Mouse (Mus musculus) hindbrain, embryonic 11.5 days (tissue): ENCODE data around the gene Gm10722. TPM values are rescaled to one million over a fixed set of nuclear protein-coding genes. Genes with fewer than 3 reads are reported as not detected.
"Not testable (repeated sequence)": the region's sequence is repeated elsewhere in the genome, so short reads cannot be mapped to it uniquely, and the experiment has no call there.

ENCODE experiments used
- ATAC-seq: fragments of 200-750 bp; cut with Nextera tagmentation; 2 replicates; pipeline ENCODE4 v1.8.0; 2017; ENCODE audit warnings: mild to moderate bottlenecking, moderate TSS enrichment, moderate library complexity; ENCODE audit not compliant: low FRiP score
- DNase-seq: peaks from one replicate; pipeline ENCODE4 v3.0.0-alpha.2; 2015; ENCODE audit warnings: low spot score
- H3K27ac ChIP-seq: fragments of 300-500 bp; sonication (generic); 2 replicates; pipeline ENCODE4 v1.5.1; 2014; ENCODE audit warnings: mild to moderate bottlenecking, low read depth, low read length
- H3K27me3 ChIP-seq: fragments of 300-500 bp; sonication (generic); 2 replicates; pipeline ENCODE4 v1.6.1; 2014; ENCODE audit warnings: mild to moderate bottlenecking, low read length, moderate library complexity, mixed read lengths; ENCODE audit not compliant: control insufficient read depth, insufficient read depth
- H3K36me3 ChIP-seq: fragments of 300-500 bp; sonication (generic); 2 replicates; pipeline ENCODE4 v1.6.1; 2014; ENCODE audit warnings: mild to moderate bottlenecking, low read length, moderate library complexity, mixed read lengths; ENCODE audit not compliant: control insufficient read depth, insufficient read depth
- H3K4me1 ChIP-seq: fragments of 300-500 bp; sonication (generic); replicated peaks from 2 replicates; pipeline ENCODE4 v1.6.1; 2014; ENCODE audit warnings: low read length, mixed read lengths; ENCODE audit not compliant: control insufficient read depth, insufficient read depth
- H3K4me2 ChIP-seq: fragments of 300-500 bp; sonication (generic); replicated peaks from 2 replicates; pipeline ENCODE4 v1.6.1; 2014; ENCODE audit warnings: mild to moderate bottlenecking, low read depth, low read length
- H3K4me3 ChIP-seq: fragments of 300-500 bp; sonication (generic); 2 replicates; pipeline ENCODE4 v1.5.1; 2014; ENCODE audit warnings: low read depth, low read length
- H3K9ac ChIP-seq: fragments of 300-500 bp; sonication (generic); 2 replicates; pipeline ENCODE4 v1.6.1; 2014; ENCODE audit warnings: low read depth, low read length
- H3K9me3 ChIP-seq: fragments of 300-500 bp; sonication (generic); 2 replicates; pipeline ENCODE4 v1.6.1; 2016; ENCODE audit warnings: low read length; ENCODE audit not compliant: control insufficient read depth
- WGBS: fragments of 180-500 bp; shearing (Covaris S2); extraction: QIAGEN DNeasy Blood & Tissue Kit; methylation state at CpG from one replicate; pipeline ENCODE4 v1.1.7; 2014; 5-methylcytosine and 5-hydroxymethylcytosine counted together
- polyA plus RNA-seq: library from polyadenylated mRNA; unstranded; fragments of >200 nt; fragmentation: Nextera tagmentation; extraction: Ambion mirVana; gene quantifications from 2 replicates; pipeline ENCODE4 v1.2.1, GENCODE M21; 2014

The Gm10722 gene
- polyA plus RNA-seq, 1 experiment from 2014 or later: not detected

- not testable (repeated sequence) for H3K9me3 ChIP-seq, H3K36me3 ChIP-seq, H3K4me2 ChIP-seq, H3K9ac ChIP-seq, H3K4me3 ChIP-seq, H3K27me3 ChIP-seq, H3K27ac ChIP-seq, H3K4me1 ChIP-seq
- ATAC-seq: peak; percentile 52; the same call in 1 of the 2 replicates
- WGBS: 64% methylated on average over 2 of the region's 10 CpGs
- DNase-seq: peak; percentile 96
Measured at GRCm38 (mm10) chr9:3030677-3031318, 30.1 kb downstream of the Gm10722 start.

- no CpG with 5 or more reads among the region's 8 CpGs for WGBS
- ATAC-seq, H3K27me3 ChIP-seq, H3K9me3 ChIP-seq, H3K27ac ChIP-seq, H3K4me1 ChIP-seq, H3K9ac ChIP-seq, H3K36me3 ChIP-seq, H3K4me3 ChIP-seq, DNase-seq, H3K4me2 ChIP-seq: not testable (repeated sequence)
Measured at GRCm38 (mm10) chr9:3034299-3034698, 33.6 kb downstream of the Gm10722 start, which contains the start of gene Gm17535. TSS of gene Gm17535 (plus strand) at chr9:3034599.

- H3K4me1 ChIP-seq, DNase-seq, H3K9ac ChIP-seq, H3K4me3 ChIP-seq, H3K4me2 ChIP-seq, ATAC-seq, H3K27ac ChIP-seq, H3K36me3 ChIP-seq, H3K27me3 ChIP-seq, H3K9me3 ChIP-seq: not testable (repeated sequence)
- 76% methylated on average over 6 of the region's 8 CpGs for WGBS
Measured at GRCm38 (mm10) chr9:3036577-3036976, 35.9 kb downstream of the Gm10722 start, which contains the start of gene Gm10715. TSS of gene Gm10715 (plus strand) at chr9:3036877.

- H3K27ac ChIP-seq, H3K27me3 ChIP-seq, H3K36me3 ChIP-seq, H3K9me3 ChIP-seq, H3K4me2 ChIP-seq, H3K4me1 ChIP-seq, H3K4me3 ChIP-seq, H3K9ac ChIP-seq, ATAC-seq: not testable (repeated sequence)
- WGBS: 65% methylated on average over 4 of the region's 4 CpGs
- peak; percentile 19 for DNase-seq
Measured at GRCm38 (mm10) chr9:3038161-3038560, 37.4 kb downstream of the Gm10722 start.

Other genes with a start within 250 kb of the Gm10722 start
- not detected in 2 replicates for gene Gm11168, start 2.4 kb downstream of the Gm10722 start, polyA plus RNA-seq
- not detected in 2 replicates for gene Gm10721, start 12.2 kb downstream of the Gm10722 start, polyA plus RNA-seq
- gene Gm10720, start 14.7 kb downstream of the Gm10722 start, polyA plus RNA-seq: not detected in 2 replicates
- not detected in 2 replicates for gene Gm10719, start 16.5 kb downstream of the Gm10722 start, polyA plus RNA-seq
- 0.75 and 1.2 TPM in 2 replicates for gene Gm10718, start 22.6 kb downstream of the Gm10722 start, polyA plus RNA-seq
- gene Gm10717, start 24.5 kb downstream of the Gm10722 start, polyA plus RNA-seq: 0.88 and 1.1 TPM in 2 replicates
- gene Gm17535, start 33.7 kb downstream of the Gm10722 start, polyA plus RNA-seq: not detected in 2 replicates
- gene Gm10715, start 36.0 kb downstream of the Gm10722 start, polyA plus RNA-seq: not detected in 2 replicates